Mouse (Mus musculus): ENCODE data around the gene Ripk1.
"Not testable (repeated sequence)": the region's sequence is repeated elsewhere in the genome, so short reads cannot be mapped to it uniquely, and the experiment has no call there.

Gene Ripk1

DNA sequence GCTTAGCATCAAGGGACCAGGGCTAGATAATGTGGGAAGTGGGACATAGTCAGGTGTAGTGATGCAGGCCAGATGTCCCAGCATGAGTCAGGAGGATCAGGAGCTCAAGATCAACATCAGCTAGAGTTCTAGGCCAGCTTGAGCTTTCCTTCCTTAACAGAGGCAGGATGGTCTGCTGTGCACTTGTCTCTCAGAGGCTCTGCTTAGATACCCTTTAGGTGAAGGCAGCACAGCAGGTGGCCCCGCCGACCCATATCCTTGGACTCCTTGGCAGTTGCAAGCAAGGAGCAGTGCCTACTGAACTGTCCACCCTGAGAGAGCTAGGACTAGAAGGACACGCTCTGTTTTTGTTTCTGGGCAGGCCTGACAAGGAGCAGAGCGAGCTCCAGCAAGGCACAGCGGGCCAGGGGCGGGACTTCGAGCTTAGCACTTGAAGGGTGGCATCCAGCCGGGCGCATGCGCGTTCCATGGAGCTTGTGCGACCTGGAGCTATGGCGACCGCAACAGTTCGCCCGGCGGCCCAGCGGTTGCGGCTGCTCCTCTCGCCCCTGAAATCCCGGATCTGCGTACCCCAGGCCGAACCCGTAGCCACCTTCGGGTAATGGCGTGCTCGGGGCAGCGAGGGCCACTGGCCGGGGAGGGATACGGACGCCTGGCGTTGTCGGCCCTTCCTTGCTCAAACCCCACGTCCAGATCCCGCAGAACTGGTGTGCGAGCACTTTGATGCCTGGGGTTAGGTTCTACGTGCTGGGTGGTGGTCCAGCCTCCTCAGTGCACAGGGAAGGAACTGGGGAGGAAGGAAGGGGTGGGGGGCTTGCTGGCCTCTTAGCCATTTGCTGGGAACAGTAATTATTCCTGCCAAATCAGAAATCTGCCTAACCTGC is 35.3 kb downstream of the Ripk1 start, which contains the start of gene Bphl:
TSS of gene Bphl (plus strand) at position 426 of the 884 bp plus-strand sequence.
- peak; percentile 98 for DNase-seq (ENCODE audit: low read depth, low spot score)

DNA sequence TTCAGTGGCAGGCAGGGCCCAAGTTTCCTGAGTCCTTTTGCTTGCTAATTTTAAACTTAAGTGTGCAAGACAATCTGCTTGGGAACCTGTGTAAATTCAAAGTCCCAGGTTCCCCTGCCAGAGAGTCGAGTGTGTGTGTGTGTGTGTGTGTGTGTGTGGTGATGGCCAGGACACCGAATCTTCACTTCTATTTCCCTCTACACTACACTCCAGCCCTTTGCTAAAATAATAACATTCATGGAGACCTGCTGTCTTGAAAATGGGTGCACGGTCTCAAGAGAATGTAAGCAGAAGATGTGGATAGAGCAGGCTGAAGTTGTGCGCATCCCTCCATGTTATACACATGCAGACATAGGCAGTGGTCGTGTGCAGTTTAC is 35.9 kb downstream of the Ripk1 start:
- DNase-seq (ENCODE audit: low read depth, low spot score), result peak; percentile 46

DNA sequence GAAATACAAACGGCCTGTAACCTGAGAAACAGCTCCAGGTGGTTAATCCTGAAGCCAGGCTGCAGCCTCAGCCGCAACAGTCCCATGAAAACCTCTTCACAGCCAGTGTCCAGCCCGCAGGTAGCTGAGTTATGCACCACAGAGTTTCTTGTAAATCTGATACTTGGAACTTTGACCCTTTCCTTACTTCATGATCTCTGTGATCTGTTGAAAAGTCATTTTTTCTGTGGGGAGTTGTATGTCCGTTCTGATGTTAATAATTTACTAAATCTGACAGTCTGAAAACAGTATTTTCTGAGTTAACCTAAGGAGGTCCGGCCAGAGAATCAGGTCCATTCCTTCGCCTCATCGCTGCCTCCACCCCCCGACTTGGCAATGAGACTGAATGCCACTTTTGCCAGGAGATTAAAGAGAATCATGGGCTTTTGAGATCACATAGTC is 36.8 kb downstream of the Ripk1 start:
- no peak for DNase-seq (ENCODE audit: low read depth, low spot score)

DNA sequence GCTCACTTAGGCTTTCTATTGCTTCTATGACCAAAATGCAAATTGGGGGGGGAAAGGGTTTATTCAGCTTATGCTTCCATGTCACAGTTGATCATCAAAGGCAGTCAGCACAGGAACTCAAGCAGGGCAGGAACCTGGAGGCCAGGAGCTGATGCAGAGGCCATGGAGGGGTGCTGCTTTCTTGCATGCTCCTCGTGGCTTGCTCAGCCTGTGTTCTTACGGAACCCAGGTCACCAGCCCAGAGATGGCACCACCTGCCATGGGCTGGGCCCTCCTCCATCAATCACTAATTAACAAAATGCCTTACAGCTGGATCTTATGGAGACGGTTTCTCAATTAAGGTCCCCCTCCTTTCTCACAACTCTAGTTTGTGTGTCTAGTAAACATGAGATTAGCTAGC is 37.9 kb downstream of the Ripk1 start:
- DNase-seq (ENCODE audit: low read depth, low spot score), result no peak

DNA sequence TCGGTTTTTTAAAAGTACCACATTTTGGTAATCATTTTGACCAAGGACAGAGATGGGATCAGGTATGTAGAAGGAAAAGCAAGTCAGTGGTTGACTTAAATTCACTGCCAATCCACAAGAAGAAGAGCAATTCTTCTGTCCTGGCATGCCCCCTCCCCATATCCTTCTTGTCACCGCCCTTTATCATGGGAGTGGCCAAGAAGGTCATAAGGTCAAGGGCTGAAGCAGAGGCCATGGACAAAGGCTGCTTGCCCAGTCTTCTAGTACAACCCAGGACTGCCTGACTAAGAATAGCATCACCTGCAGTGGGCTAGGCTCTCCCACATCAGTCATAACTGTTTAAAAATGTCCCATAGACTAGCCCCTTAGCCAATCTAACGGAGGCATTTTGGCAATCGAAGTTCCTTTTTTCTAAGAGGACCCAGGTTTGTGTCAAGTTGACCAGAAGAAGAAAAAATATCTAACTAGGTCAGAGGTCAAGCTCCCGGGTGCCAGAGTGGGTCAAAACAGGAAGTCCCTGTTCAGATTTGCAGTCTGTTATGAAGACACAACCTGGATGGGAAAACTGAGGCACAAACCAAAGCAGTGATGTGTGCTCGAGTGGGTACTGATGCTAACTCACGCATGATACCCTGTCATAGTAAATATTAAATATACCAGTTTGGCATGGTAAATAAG is 41.7 kb downstream of the Ripk1 start:
- no peak for DNase-seq (ENCODE audit: low read depth, low spot score)

DNA sequence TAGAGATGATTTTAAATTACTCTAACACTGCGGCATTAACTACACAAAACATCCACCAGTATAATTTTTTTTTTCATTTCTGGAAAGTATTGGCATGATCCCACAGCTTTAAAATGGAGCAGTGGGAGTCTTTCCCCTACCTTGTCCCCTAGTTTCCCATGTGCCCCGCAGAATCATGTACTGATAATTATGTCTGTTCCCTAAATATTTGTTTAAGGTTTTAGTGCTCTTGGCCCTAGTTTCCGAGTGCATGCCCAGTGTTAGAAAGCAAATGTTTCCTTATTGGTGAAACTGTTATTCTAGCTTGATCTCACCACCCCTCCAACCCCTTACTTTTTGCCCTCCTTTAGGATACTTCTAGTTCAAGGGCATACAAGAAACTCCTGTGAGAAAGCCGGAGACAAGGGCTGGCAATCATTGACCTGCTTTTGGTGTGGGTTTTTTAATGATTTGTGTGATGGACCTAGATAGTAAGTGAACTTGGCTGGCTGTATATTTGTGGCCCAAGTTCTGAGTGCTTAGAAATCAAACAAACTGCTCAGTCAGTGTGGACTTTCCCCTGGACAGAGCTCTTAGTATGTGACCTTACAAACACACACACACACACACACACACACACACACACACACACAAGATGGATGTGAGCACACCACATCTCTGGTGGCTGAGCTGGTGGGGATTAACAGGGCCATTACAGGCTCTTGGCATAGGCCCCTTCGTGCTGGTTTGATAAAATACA is 43.5 kb downstream of the Ripk1 start:
- no peak for DNase-seq (ENCODE audit: low read depth, low spot score)

DNA sequence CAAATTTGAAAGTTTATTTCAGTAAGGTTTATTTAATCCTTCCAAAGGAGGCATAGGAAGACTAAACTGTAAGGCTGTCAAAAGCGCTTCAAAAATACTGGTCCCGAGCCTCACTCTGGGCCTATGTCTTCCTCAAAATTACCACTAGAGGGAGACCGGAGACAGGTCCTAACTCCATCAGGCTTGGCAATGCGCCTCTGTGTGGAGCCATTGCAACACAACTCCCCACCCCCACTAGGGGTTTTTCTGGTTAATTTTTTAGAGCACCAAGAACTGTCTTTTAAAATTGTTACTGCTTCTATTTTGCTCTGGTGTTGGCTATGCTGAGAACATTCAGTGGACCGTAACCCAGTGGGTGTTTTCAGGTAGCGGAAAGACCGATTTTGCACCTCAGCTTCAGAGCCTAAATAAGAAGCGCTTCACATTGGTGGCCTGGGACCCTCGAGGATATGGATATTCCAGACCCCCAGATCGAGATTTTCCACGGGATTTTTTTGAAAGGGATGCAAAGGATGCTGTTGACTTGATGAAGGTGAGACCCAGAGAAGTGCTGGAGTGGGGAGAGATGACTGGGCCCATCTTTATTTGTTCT is 44.4 kb downstream of the Ripk1 start:
- peak; percentile 92 for DNase-seq (ENCODE audit: low read depth, low spot score)

DNA sequence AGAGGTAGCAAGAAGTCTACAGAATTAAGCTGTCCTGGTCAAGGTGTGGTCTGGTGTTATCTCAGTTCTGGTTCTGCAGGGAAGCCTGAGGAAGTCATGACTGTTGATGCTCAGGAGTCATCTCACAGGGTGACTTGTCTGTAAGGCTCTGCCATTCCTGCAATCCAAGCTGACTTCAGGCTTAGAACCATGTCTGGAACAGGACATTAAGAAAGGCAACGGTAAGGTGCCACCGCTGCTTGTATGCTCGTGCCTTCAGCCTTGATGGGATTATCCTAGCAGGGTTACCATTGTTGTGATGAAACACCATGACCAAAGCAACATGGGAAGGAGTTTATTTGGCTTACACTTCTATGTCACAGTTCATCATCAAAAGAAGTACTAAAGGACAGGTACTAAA is 45.4 kb downstream of the Ripk1 start:
- no peak for DNase-seq (ENCODE audit: low read depth, low spot score)

DNA sequence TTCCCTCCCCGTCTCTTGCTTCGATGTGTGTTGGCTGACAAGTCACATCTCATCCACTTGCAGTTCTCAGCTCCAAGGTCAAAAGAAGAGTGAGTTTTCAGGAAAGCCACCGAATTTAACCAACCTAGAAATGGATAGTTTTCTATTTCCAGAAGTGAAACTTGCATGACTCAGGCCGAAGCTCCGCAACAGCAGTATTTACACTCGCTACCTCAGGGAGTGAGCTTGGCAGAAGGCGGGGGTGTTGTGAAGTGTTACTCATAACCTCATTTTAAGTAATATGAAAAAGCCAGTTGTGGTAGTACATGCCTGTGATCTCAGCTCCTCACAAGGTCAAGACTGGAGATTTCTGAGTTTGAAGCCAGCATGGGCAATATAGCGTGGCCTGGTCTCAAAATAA is 48.3 kb downstream of the Ripk1 start:
- DNase-seq (ENCODE audit: low read depth, low spot score), result peak; percentile 91

DNA sequence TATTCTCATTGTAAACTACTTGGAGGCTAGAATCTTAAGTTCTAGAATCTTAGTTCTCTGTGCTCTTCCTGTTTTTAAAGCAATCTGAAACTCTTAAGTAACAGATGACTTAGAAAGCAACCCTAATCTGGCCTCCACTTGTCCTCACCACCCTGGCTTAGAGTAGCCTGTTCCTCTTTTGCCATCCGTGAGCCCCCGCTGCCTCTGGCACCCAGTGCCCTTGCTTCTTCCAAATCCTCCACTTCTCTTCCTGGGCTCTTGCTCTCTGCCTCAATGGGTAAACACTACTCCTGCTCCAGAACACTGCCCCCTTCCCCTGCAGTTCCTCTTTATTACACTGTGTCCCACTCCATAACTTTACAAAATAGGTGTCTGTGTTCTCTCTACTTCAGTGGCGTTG is 49.5 kb downstream of the Ripk1 start:
- no peak for DNase-seq (ENCODE audit: low read depth, low spot score)

DNA sequence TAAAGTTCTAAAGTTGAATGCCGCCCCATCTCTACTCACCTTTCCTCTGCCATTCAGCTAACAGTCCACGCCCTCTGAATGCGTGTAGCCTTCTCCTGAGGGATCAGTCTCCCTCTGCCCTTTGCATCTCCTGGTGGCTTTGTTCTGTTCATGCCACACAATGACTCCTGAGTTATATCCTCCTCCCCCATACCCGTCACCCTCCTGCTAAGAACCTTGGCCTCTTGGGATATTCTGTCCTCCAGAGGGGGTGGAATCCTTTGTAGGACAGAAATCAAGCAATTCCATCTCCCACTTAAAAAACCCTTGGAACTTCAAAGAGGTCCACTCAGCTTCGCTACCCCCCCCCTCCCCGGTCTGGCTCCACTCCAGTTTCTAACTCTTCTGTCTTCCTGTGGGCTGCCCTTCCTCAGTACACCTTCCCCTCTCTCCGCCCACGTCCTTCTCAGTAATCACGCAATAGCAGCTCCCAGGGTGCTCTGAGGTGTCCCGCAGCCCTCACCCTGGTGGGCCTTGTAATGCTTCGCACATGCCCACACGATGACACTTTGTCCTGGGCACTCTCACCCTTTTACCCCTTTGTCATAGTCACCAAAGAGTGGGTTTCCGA is 51.6 kb downstream of the Ripk1 start:
- no peak for DNase-seq (ENCODE audit: low read depth, low spot score)

DNA sequence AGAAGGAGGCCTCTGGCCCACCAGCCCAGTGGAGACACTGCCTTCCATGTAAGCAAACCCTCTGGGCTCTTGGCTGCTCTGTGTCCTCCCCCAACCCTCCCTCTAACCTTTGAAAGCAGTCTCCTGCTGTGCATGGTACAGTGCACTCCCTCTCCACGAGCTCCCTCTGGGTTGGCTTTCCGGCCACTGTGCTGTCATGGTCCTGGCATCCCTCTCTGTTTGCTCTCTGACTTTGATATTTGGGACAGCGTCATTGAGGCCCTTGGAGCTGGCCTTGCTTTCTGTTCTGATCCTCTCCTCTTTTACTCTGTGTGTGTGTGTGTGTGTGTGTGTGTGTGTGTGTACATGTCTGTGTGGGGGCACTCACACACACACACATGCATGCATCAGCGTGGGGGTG is 52.2 kb downstream of the Ripk1 start:
- DNase-seq (ENCODE audit: low read depth, low spot score), result no peak

DNA sequence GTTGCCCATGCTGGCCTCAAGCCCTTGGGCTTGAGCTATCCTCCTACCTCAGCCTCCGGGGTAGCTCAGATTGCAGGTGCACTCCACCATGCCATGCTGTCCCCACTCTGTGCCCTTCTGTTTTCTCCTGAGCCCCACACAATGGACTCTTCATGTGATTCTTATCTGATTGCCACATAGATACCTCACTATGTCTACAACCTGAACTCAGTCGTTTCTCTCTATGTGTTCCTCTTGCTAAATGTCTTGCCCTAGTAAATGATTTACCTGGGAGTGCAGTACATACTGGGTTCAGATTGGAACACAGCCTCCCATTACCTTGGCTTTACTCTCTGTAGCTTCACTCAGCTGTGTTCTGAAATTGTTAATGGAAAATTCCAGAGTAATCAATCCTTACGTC is 52.8 kb downstream of the Ripk1 start:
- DNase-seq (ENCODE audit: low read depth, low spot score), result no peak

DNA sequence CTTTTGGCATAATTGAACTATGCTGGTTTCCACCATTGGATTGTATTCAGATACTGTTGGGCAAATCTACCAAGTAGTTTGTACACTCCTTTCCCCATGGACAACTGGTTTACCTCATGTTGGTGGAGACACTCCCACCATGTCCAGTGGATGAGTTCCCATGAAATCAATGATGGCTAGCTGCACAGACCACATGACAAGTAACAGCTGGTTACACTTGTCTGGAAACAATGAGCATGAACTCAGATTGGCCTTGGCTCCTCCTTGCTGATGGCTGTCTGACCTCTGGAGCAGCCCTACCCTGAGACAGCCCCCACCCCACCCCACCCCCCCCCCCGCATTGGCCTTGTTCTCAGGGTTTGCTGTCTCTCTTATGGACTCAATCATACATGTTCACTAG is 55.1 kb downstream of the Ripk1 start:
- no peak for DNase-seq (ENCODE audit: low read depth, low spot score)

DNA sequence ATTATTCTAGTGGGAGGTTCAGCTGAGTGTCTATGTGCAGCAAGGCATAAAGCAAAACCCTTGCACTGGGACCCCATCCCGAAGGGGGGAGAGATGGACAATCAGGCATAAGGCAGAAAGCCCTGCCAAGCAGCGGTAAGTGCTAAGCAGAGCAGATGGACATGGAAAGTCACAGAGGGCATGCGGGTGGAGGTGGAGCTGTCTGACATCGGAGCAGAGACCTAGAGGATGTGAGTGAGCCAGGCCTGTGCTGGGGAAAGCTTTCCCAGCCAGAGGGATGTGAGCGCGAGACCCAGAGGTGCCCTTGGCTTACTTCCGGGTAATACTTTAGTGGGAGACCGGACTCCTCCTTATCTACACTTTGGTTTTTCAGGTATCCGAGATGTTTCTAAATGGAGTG is 57.9 kb downstream of the Ripk1 start:
- DNase-seq (ENCODE audit: low read depth, low spot score), result no peak

DNA sequence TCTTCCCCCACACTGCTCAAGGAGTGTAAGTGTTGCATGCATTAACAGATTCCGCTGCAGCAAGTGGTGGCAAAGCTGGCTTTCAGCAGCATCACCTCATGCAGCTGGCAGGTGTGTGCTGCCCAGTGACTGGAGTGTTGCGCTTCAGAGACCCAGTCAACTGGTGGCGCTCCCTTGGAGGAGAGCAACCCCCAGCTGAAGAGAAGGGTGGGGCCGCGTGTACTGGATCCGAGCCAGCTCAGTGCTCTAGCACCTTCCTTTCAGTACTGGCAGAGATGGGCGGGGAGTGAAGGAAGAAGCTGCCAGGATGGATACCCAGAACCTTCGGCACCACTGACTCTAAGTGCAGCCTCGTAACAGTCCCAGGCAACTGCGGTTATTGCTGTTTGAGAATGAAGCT is 60.3 kb downstream of the Ripk1 start:
- DNase-seq (ENCODE audit: low read depth, low spot score), result no peak

DNA sequence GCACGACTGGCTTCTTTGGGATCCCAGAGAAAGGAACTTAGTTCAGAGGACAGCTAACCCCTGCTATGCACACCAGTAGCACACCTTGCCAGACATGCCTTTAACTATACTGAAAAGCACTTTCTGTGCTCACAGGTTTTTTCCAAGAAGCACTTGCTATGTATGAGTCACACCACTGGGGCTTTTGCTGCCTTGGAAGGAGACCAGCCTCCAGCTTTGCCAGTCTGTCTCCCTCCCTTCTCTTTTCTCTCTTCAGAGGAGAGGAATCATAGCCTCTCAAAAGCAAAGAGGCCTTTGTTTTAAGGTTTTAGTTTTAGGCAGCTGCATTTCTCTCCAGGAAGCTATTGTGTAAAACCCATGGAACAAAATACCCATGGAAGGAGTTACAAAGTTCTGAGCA is 64.2 kb downstream of the Ripk1 start:
- DNase-seq (ENCODE audit: low read depth, low spot score), result peak; percentile 90

DNA sequence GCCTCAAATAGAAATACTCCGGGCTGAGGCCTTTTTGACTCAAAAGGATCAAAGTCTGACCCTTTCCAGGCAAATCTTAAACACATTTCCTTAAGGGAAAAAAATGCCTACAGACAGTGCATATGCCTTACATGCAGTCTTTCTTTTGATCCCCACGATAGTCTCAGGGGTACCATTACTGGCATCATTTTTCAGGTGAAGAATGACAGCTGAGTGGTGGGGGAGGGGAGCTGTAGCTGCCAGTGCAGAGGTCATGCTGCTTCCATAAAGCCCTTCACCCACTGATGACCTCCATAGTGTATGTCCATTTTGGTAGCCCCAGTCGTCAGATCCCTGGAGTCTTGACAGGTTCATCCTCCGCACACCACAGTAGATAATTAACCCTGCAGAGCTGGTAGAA is 68.1 kb downstream of the Ripk1 start:
- no peak for DNase-seq (ENCODE audit: low read depth, low spot score)

DNA sequence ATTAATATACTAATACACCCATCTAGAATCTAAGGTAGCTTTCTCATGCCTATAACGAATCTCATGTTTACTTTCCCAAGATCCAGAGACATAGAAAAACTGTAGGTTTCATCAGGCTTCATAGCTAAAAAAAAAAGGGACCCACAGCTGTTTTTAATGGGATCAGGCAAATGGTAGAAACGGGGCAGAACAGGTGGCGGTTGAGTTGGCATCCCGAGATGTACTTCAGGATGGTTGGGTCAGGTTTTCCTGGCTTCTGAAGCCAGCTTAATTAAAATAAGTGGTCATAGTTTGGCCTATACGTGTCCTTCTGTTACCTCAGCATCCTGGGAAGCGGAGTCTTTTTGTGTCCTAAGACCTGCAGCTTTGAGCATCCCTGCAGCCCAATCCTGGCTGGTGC is 69.7 kb downstream of the Ripk1 start:
- no peak for DNase-seq (ENCODE audit: low read depth, low spot score)

DNA sequence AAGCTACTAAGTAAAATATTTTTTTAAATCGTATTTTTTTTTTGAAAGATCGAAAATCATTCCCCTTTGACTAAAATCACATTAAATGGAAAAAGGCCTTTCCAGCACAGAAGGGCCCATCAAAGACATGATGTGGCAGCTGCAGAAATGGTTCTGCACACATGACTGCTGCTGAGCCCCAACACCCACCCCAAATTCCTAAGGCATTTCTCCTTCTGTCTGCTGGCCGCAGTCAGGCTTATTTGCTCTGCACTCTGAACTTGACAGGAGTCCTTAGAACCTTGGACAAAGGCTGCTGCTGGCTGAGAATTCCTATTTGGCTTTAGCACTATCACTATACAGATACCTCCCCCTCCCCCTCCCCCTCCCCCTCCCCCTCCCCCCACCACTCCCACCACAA is 70.7 kb downstream of the Ripk1 start:
- DNase-seq (ENCODE audit: low read depth, low spot score), result no peak

DNA sequence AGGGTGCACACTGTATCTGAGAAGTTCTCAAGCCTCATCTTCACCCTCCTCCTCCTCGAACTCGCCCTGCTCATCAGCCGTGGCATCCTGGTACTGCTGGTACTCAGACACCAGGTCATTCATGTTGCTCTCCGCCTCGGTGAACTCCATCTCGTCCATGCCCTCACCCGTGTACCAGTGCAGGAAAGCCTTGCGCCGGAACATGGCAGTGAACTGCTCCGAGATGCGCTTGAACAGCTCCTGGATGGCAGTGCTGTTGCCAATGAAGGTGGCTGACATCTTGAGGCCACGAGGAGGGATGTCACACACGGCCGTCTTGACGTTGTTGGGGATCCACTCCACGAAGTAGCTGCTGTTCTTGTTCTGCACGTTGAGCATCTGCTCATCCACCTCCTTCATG is 72.3 kb downstream of the Ripk1 start:
- not testable (repeated sequence) for DNase-seq (ENCODE audit: low read depth, low spot score)

DNA sequence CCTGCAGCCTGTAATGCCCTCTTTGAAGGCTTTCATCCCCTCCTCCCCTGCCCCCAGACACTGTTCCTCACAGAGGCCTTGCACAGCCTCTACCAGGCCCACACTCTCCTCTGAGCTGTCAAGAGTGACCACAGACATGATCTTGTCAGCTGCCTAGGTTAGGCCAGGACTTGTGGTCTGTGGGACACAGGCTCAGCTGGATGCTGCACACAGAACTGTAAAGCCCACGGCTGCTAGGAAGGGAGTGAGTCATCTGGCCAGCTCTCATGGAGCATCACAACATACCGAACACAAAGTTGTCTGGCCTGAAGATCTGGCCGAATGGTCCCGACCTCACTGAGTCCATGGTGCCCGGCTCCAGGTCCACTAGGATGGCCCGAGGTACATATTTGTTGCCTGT is 73.7 kb downstream of the Ripk1 start:
- DNase-seq (ENCODE audit: low read depth, low spot score), result not testable (repeated sequence)

Measured in brain, adult 2 months (tissue).